Mouse (Mus musculus) kidney, adult 2 months (tissue): ENCODE measurements at regions not wholly inside any gene's neighbourhood (a gene's known extent, or its start where the extent isn't known, plus 50 kb on each side); places are given as distances from the start of the nearest gene placed in this dataset.

ENCODE experiments used
- DNase-seq: peaks from one replicate; pipeline ENCODE4 v3.0.0; 2021
- H3K27ac ChIP-seq: fragments of 200-500 bp; 2 replicates; pipeline ENCODE4 v1.5.1; 2012; ENCODE audit warnings: low read depth, low read length, control low read depth, inconsistent platforms; ENCODE audit not compliant: insufficient read depth
- H3K27me3 ChIP-seq: fragments of 200-500 bp; replicated peaks from 2 replicates; pipeline ENCODE4 v1.6.1; 2012; ENCODE audit warnings: mild to moderate bottlenecking, moderate library complexity, low read length, inconsistent platforms; ENCODE audit not compliant: control insufficient read depth, insufficient read depth
- H3K36me3 ChIP-seq: fragments of 200-500 bp; 2 replicates; pipeline ENCODE4 v1.6.1; 2012; ENCODE audit warnings: mild to moderate bottlenecking, moderate library complexity, low read length, inconsistent platforms; ENCODE audit not compliant: control insufficient read depth, insufficient read depth
- H3K4me1 ChIP-seq: fragments of 200-500 bp; 2 replicates; pipeline ENCODE4 v1.6.1; 2011; ENCODE audit warnings: low read length; ENCODE audit not compliant: control insufficient read depth, insufficient read depth
- H3K4me3 ChIP-seq: fragments of 200-500 bp; 2 replicates; pipeline ENCODE4 v1.5.1; 2011; ENCODE audit warnings: mild to moderate bottlenecking, low read depth, low read length, control low read depth; ENCODE audit not compliant: insufficient read depth
- CTCF ChIP-seq: fragments of 200-500 bp; conservative IDR thresholded peaks from 2 replicates; pipeline ENCODE4 v1.5.1; 2011; ENCODE audit warnings: low read depth, mild to moderate bottlenecking, control low read depth, low read length, moderate library complexity, mixed read lengths; ENCODE audit not compliant: insufficient read depth, insufficient read length
- POLR2A ChIP-seq: fragments of 200-500 bp; IDR thresholded peaks from one replicate; pipeline ENCODE4 v1.6.1; 2011; ENCODE audit warnings: low read depth, low read length, control low read depth
- WGBS: fragments of 180-500 bp; shearing (Covaris S2); methylation state at CpG from one replicate; pipeline ENCODE4 v1.1.7; 2018; 5-methylcytosine and 5-hydroxymethylcytosine counted together

DNA sequence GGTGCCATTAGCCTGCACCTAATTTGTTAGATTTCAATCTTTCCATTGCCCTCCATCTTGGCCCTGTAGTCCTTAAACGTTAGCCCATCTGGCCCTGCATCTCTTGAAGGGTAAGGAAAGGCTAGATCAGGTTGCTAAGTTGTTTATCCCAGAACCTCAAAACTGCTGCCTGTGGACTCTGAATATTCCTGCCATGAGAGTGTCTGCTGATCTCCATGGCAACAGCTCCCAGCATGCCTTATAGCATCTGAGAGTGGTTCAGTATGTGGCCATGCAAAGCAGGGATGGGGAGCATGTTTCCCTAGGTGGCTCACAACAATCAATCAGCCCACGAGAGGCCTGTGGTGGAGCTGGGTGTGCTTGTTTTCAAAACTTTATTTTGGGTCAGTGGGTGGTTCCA, 346.3 kb downstream of the Rps24 start:
- TF ChIP-seq CTCF (no peak), POLR2A (no peak)
- H3K4me1 ChIP-seq, result no peaks in the 10 kb centered on the region
- H3K27me3 ChIP-seq, result no peaks in the 10 kb centered on the region
- no peak overlapping the region for H3K27ac ChIP-seq
- 64% methylated on average over 2 of the region's 2 CpGs for WGBS
- H3K36me3 ChIP-seq, result no peaks in the 10 kb centered on the region
- no peak overlapping the region for H3K4me3 ChIP-seq
- DNase-seq, result no peak

DNA sequence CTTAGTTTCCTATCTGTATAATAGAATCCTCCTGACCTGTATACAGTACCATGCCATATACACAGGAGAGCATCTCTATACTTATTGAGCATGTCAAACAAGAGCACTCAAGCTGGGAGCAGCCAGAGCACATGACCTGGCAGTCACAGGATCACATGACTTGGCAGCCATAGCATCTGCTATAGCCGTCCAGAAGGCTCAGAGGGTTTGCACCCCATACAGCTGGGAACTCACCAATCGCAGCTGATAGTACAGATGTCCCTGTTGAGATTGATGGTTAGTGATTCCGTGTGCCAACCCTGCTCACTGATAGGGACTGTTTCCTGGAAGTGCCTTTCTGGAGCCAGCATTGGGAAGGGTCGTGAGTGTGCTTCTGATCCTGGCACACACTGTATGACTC, 351.3 kb downstream of the Rps24 start:
- no peak for TF ChIP-seq POLR2A
- no peak for TF ChIP-seq CTCF
- Histone ChIP-seq H3K4me3 (no peak overlapping the region), H3K27me3 (no peaks in the 10 kb centered on the region), H3K36me3 (no peaks in the 10 kb centered on the region), H3K27ac (no peak overlapping the region), H3K4me1 (no peaks in the 10 kb centered on the region)
- 81% methylated on average over 4 of the region's 4 CpGs for WGBS
- DNase-seq, result no peak

DNA sequence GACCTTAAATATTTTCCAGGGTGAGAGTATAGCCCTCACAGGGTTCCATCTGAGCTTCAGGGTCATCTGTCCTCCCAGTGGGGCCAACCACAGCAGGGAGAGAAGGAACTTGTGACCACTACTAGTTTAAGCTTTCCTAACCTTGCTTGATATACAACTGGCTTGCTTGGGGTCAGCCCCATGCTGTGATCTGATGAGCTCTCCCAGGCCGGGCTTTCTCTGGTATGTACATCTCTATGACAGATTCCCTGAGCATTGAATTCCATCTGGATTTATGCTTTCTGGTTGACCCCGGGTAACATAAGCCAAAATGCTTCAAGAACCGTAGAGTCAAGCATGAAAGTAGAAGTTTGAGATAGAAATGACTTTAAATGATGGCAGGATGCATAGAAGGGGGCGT, 352.1 kb downstream of the Rps24 start:
- no peak for TF ChIP-seq POLR2A
- TF ChIP-seq CTCF, result no peak
- no peak overlapping the region for H3K4me3 ChIP-seq
- 69% methylated on average over 4 of the region's 4 CpGs for WGBS
- no peak overlapping the region for H3K27ac ChIP-seq
- H3K4me1 ChIP-seq, result no peaks in the 10 kb centered on the region
- no peaks in the 10 kb centered on the region for H3K36me3 ChIP-seq
- H3K27me3 ChIP-seq, result no peaks in the 10 kb centered on the region
- no peak for DNase-seq

DNA sequence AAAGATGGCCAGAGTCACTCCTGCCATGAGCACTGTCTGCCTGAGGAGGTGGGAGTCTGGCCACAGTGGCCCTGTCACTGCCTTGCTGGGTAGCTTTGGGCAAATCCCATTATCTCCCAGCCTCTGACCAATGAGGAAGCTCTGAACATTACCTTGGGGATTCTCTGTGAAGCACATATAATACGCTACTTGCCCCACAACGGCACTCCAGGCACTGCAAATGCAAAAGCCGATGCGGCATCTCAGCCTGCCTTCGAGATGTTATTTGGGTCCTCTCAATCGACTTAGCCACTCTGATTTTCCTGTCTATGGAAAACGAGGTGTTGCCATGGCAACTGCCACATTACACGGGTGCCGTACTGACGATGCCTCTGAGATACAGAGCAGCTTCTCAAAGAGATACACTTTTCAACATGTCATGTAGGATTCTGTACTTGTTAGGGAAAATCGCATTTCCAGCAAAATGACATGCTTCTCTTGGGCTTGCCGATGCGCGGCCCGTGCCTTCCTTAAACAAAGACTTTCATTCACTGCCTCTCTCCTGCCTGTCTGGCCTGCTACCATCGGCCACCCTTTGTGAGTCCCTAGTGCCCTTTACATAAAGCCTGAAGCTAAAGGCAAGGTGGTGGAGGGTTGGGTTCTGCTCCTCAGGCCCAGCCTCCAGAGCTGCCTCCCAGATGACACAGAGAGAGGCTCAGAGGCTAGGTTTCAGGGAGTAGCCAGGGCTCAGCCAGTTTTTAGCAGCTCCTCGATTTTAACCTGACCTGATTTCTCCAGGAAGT, 355.0 kb downstream of the Rps24 start:
- Histone ChIP-seq H3K4me3 (no peak overlapping the region), H3K36me3 (no peaks in the 10 kb centered on the region), H3K27me3 (no peaks in the 10 kb centered on the region), H3K27ac (no peak overlapping the region), H3K4me1 (no peaks in the 10 kb centered on the region)
- WGBS, result 74% methylated on average over 17 of the region's 17 CpGs
- TF ChIP-seq POLR2A (no peak), CTCF (no peak)
- DNase-seq, result no peak

DNA sequence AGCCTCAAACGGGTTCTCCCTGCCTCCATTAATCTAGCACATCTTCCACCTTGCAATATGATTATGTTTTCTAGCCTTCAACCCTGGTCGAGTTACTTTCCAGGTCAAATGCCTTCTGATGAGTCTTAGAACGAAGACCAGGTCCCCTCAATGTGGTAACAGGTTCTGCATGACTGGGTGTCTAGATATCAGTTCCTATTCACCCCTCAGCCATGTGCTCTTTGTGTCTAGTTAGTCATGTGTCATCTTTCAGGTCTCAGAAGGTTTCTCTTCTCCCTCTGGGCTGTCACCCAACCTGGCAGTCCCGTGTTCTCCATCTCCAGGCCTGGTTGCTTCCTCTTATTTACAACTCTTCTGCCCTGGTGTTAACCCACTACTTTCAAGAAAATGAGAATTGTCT, 356.7 kb downstream of the Rps24 start:
- H3K4me1 ChIP-seq, result no peaks in the 10 kb centered on the region
- H3K4me3 ChIP-seq, result no peak overlapping the region
- TF ChIP-seq CTCF (no peak), POLR2A (no peak)
- H3K27me3 ChIP-seq, result no peaks in the 10 kb centered on the region
- no peak overlapping the region for H3K27ac ChIP-seq
- no peaks in the 10 kb centered on the region for H3K36me3 ChIP-seq
- 59% methylated on average over 4 of the region's 4 CpGs for WGBS
- DNase-seq, result no peak

DNA sequence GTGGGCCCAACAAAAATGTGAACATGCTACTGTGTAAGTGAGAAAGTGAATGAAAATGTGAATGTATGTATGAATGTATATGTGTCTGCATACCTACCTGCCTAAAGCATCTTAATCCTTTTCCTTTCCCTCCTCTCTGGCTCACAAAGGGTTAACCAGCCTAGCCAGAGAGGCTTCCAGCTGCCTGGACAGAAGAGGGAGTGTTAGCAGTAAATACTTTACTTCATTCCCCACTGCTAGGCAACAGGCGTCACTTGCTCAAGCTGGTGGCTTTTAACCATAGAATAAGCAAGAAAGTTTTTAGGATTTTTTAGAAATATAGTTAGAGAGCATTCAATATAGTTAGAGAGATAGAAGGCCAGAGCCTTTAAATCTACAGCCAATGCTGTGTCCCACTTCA, 363.6 kb downstream of the Rps24 start:
- H3K27me3 ChIP-seq, result no peaks in the 10 kb centered on the region
- DNase-seq, result no peak
- 64% methylated on average over 1 of the region's 1 CpGs for WGBS

DNA sequence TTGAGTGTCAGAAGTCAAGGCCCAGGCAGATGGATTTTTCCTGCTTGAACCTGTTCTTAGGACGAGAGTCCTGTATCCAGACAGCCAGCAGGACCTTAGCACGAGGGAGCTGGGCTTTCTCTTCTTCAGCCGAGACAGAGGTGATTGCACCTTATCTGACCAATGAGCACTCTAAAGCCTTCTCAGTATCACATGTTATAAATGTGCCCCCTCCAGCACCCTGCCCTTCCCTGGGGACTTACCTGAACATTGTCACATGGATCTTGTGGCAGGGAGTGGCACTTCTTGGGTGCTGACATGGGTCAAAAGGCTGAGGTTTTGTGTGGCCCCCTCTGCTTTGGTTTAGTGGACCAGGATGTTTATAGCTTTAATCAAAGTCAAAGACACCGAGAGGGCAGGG, 367.5 kb downstream of the Rps24 start:
- WGBS, result 65% methylated on average over 4 of the region's 4 CpGs

More for the DNA sequence above, 363.6 kb downstream of the Rps24 start:
- Histone ChIP-seq H3K27ac (no peak overlapping the region), H3K4me3 (no peak overlapping the region), H3K36me3 (no peaks in the 10 kb centered on the region), H3K4me1 (no peaks in the 10 kb centered on the region)
- TF ChIP-seq POLR2A, result no peak
- no peak for TF ChIP-seq CTCF

DNA sequence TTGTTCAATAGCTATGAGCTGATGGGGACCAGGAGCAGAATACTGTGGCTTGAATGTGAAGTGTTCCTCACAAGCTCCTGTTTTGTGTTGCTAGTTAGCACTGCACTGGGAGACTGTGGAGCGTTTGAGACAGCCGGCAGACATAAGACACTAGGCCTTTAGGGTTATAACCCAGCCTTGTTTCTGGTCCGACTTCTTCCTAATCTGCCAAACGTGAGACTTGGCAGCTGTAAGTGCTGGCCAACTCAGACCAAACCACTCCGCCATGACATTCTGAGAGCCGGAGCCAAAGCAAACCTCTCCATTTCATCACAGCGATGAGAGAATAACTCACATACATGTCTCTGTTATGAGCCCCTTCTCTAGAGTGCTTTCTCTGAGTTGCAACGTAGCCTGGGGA, 375.2 kb downstream of the Rps24 start:
- no peak for DNase-seq
- WGBS, result 76% methylated on average over 8 of the region's 8 CpGs
- TF ChIP-seq POLR2A, result no peak
- no peak for TF ChIP-seq CTCF
- H3K4me1 ChIP-seq, result no peaks in the 10 kb centered on the region
- H3K4me3 ChIP-seq, result no peak overlapping the region
- H3K27me3 ChIP-seq, result no peaks in the 10 kb centered on the region
- H3K27ac ChIP-seq, result no peak overlapping the region
- H3K36me3 ChIP-seq, result no peaks in the 10 kb centered on the region

More for the DNA sequence above, 367.5 kb downstream of the Rps24 start:
- Histone ChIP-seq H3K36me3 (no peaks in the 10 kb centered on the region), H3K27me3 (no peaks in the 10 kb centered on the region), H3K27ac (no peak overlapping the region), H3K4me3 (no peak overlapping the region), H3K4me1 (no peaks in the 10 kb centered on the region)
- DNase-seq, result no peak
- TF ChIP-seq POLR2A (no peak), CTCF (no peak)
